Mouse (Mus musculus): ENCODE results near the gene Gm43191. TPM values are rescaled to one million over a fixed set of nuclear protein-coding genes. Genes with fewer than 3 reads are reported as not detected.
A peak's percentile ranks its signal among the peaks of the same experiment; 100 is the strongest.
"Not testable (repeated sequence)": the region's sequence is repeated elsewhere in the genome, so short reads cannot be mapped to it uniquely, and the experiment has no call there.

Gm43191 gene
- polyA plus RNA-seq, 1 experiment from 2014 or later = not detected

DNA sequence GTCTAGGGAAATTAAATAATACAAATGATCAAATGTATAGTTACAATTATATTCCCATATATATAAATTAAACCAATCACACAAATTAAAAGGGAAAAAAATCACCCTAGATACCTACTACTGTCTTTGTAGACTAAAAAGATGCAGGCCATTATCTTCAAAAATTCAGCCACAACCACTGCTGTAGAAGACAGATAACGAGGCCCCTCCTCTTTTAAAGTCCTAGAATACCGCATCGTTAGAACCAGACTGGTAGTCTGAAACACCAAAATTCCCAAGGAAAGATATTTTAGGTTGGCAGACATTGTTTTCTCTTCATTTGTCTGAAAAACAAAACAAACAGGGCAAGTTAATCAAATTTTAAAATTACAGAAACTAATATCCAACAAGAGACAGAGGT is 13.3 kb upstream of the Gm43191 start:
- H3K4me2 ChIP-seq (ENCODE audit: low read depth, low read length) = no peak overlapping the region
- no peaks in the 10 kb centered on the region for H3K9me3 ChIP-seq (ENCODE audit: control insufficient read depth, low read length)
- H3K4me1 ChIP-seq (ENCODE audit: control insufficient read depth, insufficient read depth, low read length) = no peaks in the 10 kb centered on the region
- H3K27ac ChIP-seq (ENCODE audit: low read length) = no peak overlapping the region
- no peaks in the 10 kb centered on the region for H3K36me3 ChIP-seq (ENCODE audit: control insufficient read depth, insufficient read depth, low read length)
- no peak for ATAC-seq
- no peak overlapping the region for H3K4me3 ChIP-seq (ENCODE audit: low read length)
- 91% methylated on average over 3 of the region's 3 CpGs for WGBS
- H3K9ac ChIP-seq (ENCODE audit: low read depth, low read length) = no peak overlapping the region
- no peaks in the 10 kb centered on the region for H3K27me3 ChIP-seq (replicated peaks; ENCODE audit: control insufficient read depth, insufficient read depth, low read length)

DNA sequence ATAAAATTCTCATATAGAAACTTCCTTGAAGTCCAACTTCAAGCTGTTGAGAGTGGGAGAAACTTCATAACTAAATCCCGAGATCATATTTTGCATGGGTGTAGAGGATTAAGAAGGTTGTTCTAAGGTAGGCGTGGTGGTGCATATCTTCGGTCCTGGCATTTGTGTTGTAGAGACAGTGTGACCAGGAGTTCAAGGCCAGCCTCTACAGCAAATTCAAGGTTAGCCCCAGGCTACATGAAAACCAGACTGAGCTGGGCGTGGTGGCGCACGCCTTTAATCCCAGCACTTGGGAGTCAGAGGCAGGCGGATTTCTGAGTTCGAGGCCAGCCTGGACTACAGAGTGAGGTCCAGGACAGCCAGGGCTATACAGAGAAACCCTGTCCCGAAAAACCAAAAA is 16.8 kb downstream of the Gm43191 start:
- not testable (repeated sequence) for H3K4me3 ChIP-seq (ENCODE audit: low read length); H3K4me2 ChIP-seq (ENCODE audit: low read depth, low read length); H3K9ac ChIP-seq (ENCODE audit: low read depth, low read length); H3K9me3 ChIP-seq (ENCODE audit: control insufficient read depth, low read length); H3K36me3 ChIP-seq (ENCODE audit: control insufficient read depth, insufficient read depth, low read length); H3K27me3 ChIP-seq (replicated peaks; ENCODE audit: control insufficient read depth, insufficient read depth, low read length); ATAC-seq; H3K27ac ChIP-seq (ENCODE audit: low read length)
- 89% methylated on average over 9 of the region's 9 CpGs for WGBS
- peaks cover 11% of the 10 kb centered on the region for H3K4me1 ChIP-seq (ENCODE audit: control insufficient read depth, insufficient read depth, low read length)

DNA sequence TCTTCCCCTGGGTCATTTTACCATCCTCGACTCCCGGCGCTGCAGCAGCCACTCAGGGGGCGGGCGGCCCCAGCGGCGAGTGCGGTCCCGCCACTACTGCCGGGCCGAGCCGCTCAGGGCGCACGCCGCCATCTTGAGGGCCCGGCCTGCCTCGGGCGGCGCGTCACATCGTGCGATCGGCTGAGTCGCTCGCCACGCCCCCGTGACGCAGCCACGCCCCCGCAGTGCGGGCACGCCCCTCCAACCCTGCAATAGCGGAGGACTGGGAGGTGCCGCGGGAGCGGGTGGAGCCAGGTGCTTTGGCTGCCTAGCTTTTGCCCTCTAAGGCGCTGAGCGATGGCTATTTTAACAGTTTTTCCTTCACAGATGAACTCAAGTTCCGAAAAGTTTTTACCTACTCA is 18.6 kb downstream of the Gm43191 start, which contains the start of gene Mfsd14a:
Gene Mfsd14a, minus strand, starts transcription at position 215 of the 401 bp plus-strand sequence.
- H3K4me1 ChIP-seq (ENCODE audit: control insufficient read depth, insufficient read depth, low read length) = peaks cover 19% of the 10 kb centered on the region
- no peaks in the 10 kb centered on the region for H3K9me3 ChIP-seq (ENCODE audit: control insufficient read depth, low read length)
- no peaks in the 10 kb centered on the region for H3K36me3 ChIP-seq (ENCODE audit: control insufficient read depth, insufficient read depth, low read length)
- peak within 1 kb of the TSS; percentile 94 for H3K27ac ChIP-seq (ENCODE audit: low read length)
- H3K27me3 ChIP-seq (replicated peaks; ENCODE audit: control insufficient read depth, insufficient read depth, low read length) = no peaks in the 10 kb centered on the region
- under 1% methylated on average over 38 of the region's 39 CpGs for WGBS
- H3K4me3 ChIP-seq (ENCODE audit: low read length) = peak within 1 kb of the TSS; percentile 97
- peak; percentile 99 for ATAC-seq
- H3K4me2 ChIP-seq (ENCODE audit: low read depth, low read length) = peak within 1 kb of the TSS; percentile 66
- peak within 1 kb of the TSS; percentile 97 for H3K9ac ChIP-seq (ENCODE audit: low read depth, low read length)

DNA sequence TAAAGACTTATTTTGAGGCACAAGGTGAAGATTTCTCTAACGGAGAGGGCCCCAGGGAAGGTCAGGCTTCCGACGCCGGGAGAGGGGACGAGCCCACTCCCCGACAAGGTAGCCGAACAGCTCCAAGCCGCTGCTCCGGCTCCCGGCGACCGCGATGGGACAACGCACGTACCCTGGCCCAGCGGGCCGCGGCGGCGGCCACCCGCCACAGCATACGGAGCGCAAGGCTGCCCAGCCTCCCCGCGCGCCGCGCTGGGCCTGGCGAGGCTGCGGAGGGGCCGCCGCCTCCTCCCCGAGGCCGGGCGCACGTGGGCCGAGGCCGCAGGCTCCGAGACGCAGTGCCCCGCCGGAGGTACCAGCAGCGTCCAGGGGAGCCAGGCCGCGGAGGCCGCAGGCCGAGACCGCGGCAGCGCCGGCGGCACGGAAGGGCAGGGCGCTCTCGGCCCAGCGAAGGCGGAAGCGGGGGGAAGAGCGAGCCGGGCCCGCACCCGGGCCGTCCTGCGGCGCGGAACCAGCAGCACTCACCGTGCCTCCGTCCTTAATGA is 19.1 kb downstream of the Gm43191 start:
- ATAC-seq = peak; percentile 91
- no peaks in the 10 kb centered on the region for H3K27me3 ChIP-seq (replicated peaks; ENCODE audit: control insufficient read depth, insufficient read depth, low read length)
- peak overlapping the region; percentile 59 for H3K4me2 ChIP-seq (ENCODE audit: low read depth, low read length)
- 0% methylated on average over 60 of the region's 68 CpGs for WGBS
- no peaks in the 10 kb centered on the region for H3K36me3 ChIP-seq (ENCODE audit: control insufficient read depth, insufficient read depth, low read length)
- H3K4me3 ChIP-seq (ENCODE audit: low read length) = peak overlapping the region; percentile 97
- H3K9ac ChIP-seq (ENCODE audit: low read depth, low read length) = peak overlapping the region; percentile 97
- H3K9me3 ChIP-seq (ENCODE audit: control insufficient read depth, low read length) = no peaks in the 10 kb centered on the region
- peak overlapping the region; percentile 94 for H3K27ac ChIP-seq (ENCODE audit: low read length)
- H3K4me1 ChIP-seq (ENCODE audit: control insufficient read depth, insufficient read depth, low read length) = peaks cover 19% of the 10 kb centered on the region

DNA sequence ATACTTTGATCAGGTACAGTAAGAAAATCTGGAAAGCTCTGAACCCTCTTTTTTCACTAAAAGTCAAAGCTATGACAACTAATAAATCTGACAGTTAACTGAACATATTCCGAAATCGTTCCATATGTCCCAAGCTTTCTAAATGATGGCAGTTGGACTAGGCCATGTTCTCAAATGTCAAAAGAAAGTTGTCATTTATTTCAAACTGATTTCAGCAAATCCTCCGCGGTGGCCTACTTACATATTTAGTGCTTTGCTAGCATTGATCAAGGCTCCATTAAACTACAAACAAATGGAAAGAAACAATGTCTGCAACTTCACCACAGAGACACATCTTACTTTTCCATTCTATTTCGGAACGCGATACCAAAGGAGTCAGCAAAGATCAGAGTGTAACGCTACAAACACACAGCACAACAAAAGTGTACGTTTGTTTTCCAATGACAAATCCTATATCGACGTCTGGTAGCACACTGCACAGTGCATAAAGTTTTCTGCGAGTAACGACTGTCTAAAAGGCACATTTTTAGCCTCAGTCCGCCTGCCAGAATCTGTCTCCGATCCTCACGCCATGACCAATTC is 19.7 kb downstream of the Gm43191 start:
- H3K27me3 ChIP-seq (replicated peaks; ENCODE audit: control insufficient read depth, insufficient read depth, low read length) = no peaks in the 10 kb centered on the region
- no peaks in the 10 kb centered on the region for H3K9me3 ChIP-seq (ENCODE audit: control insufficient read depth, low read length)
- H3K4me3 ChIP-seq (ENCODE audit: low read length) = peak overlapping the region; percentile 97
- no peak for ATAC-seq
- peak overlapping the region; percentile 97 for H3K9ac ChIP-seq (ENCODE audit: low read depth, low read length)
- H3K4me1 ChIP-seq (ENCODE audit: control insufficient read depth, insufficient read depth, low read length) = peaks cover 19% of the 10 kb centered on the region
- WGBS = 3% methylated on average over 16 of the region's 16 CpGs
- H3K4me2 ChIP-seq (ENCODE audit: low read depth, low read length) = peak overlapping the region; percentile 59
- H3K36me3 ChIP-seq (ENCODE audit: control insufficient read depth, insufficient read depth, low read length) = no peaks in the 10 kb centered on the region
- H3K27ac ChIP-seq (ENCODE audit: low read length) = peak overlapping the region; percentile 94

DNA sequence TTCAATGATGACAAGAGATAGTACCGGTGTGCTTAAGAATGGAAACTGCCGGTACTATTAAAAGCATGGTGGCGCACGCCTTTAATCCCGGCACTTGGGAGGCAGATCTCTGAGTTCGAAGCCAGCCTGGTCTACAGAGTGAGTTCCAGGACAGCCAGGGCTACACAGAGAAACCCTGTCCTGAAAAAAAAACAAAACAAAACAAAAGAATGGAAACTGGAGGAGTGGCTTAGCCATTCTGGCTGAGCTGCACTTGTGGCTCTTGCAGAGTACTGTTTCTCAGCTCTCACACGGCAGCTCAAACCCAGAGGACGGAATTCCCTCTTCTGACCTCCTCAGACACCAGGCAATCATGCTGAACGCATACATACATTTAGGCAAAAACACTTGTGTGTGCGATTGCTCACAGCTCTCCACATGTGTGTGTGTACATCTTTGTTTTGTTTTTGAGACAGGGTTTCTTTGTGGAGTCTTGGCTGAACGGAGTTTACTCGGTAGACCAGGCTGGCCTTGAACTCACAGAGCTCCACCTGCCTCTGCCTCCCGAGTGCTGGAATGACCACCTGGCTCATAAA is 21.1 kb downstream of the Gm43191 start:
- no peak for ATAC-seq
- no peak overlapping the region for H3K27ac ChIP-seq (ENCODE audit: low read length)
- H3K4me1 ChIP-seq (ENCODE audit: control insufficient read depth, insufficient read depth, low read length) = peaks cover 22% of the 10 kb centered on the region
- H3K4me2 ChIP-seq (ENCODE audit: low read depth, low read length) = no peak overlapping the region
- H3K4me3 ChIP-seq (ENCODE audit: low read length) = no peak overlapping the region
- no peaks in the 10 kb centered on the region for H3K9me3 ChIP-seq (ENCODE audit: control insufficient read depth, low read length)
- H3K36me3 ChIP-seq (ENCODE audit: control insufficient read depth, insufficient read depth, low read length) = no peaks in the 10 kb centered on the region
- H3K9ac ChIP-seq (ENCODE audit: low read depth, low read length) = no peak overlapping the region
- H3K27me3 ChIP-seq (replicated peaks; ENCODE audit: control insufficient read depth, insufficient read depth, low read length) = no peaks in the 10 kb centered on the region
- 83% methylated on average over 13 of the region's 13 CpGs for WGBS

DNA sequence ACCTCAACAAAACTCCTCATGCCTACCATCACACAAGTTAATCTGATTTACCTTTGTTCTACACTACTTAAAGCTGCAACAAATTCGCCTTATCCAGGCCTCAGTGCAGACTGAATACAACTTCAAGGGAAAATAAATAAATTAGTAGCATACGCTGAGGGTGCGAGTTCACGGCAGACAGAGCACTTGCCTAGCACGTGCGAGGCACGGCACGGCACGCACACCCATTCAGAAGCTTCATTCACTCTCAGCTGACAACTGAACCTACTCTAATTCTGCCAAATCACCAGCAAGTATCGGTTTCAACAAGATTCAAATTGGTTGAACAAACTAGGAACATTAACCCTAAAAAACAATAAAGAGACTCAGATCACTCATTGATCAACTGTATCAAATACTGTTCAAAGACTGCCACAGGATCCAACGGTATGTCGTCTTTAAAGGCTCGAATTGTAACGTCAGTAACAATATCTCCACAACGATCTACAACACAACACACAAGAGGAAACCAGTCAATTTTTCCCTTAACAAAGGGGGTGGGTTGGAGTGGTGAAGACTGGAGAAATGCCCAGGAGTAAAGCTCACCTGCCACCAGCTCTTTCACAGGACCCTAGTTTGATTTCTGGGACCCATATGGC is 22.0 kb downstream of the Gm43191 start:
- ATAC-seq = no peak
- Histone ChIP-seq H3K36me3 (ENCODE audit: control insufficient read depth, insufficient read depth, low read length) (no peaks in the 10 kb centered on the region), H3K9ac (ENCODE audit: low read depth, low read length) (no peak overlapping the region), H3K4me1 (ENCODE audit: control insufficient read depth, insufficient read depth, low read length) (peaks cover 22% of the 10 kb centered on the region), H3K9me3 (ENCODE audit: control insufficient read depth, low read length) (no peaks in the 10 kb centered on the region), H3K27me3 (replicated peaks; ENCODE audit: control insufficient read depth, insufficient read depth, low read length) (no peaks in the 10 kb centered on the region), H3K4me3 (ENCODE audit: low read length) (no peak overlapping the region), H3K27ac (ENCODE audit: low read length) (no peak overlapping the region), H3K4me2 (ENCODE audit: low read depth, low read length) (no peak overlapping the region)
- WGBS = 76% methylated on average over 15 of the region's 15 CpGs

DNA sequence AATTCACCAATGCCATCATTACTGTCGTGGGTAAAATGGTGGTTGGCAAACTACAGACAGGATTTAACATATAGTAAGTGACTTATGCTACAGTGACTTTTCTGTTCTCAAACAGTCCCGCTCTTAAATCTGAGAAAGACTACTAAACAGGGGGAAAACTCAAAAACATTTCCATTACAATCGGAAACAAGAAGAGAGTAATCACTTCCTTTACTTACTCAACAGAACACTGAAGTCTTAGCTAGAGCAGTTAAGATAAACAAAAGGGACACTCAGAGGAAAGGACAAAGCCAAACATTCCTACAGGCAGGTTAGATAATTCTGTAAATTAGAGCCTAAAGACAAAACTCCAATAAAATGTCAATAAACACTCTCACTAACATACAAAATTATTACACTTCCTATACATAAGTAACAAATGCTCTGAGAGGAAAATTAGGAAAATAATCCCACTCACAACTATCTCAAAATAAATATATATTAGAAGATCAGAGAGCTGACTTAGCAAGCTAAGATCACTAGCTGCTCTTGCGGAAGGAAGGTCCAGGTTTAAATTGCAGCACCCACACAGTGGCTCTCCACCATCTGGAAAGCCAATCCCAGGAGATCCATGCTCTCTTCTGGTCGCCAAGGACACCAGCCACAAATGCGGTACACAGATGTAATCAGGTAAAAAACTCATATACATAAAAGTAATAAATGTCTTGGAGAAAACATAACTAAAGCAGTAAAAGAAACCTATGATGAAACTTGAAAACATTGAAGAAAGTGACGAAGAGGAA is 24.7 kb downstream of the Gm43191 start:
- peaks cover 24% of the 10 kb centered on the region for H3K4me1 ChIP-seq (ENCODE audit: control insufficient read depth, insufficient read depth, low read length)
- no peak overlapping the region for H3K27ac ChIP-seq (ENCODE audit: low read length)
- ATAC-seq = no peak
- no peak overlapping the region for H3K4me3 ChIP-seq (ENCODE audit: low read length)
- H3K9me3 ChIP-seq (ENCODE audit: control insufficient read depth, low read length) = no peaks in the 10 kb centered on the region
- WGBS = 64% methylated on average over 7 of the region's 7 CpGs
- no peak overlapping the region for H3K9ac ChIP-seq (ENCODE audit: low read depth, low read length)
- no peaks in the 10 kb centered on the region for H3K36me3 ChIP-seq (ENCODE audit: control insufficient read depth, insufficient read depth, low read length)
- no peak overlapping the region for H3K4me2 ChIP-seq (ENCODE audit: low read depth, low read length)
- H3K27me3 ChIP-seq (replicated peaks; ENCODE audit: control insufficient read depth, insufficient read depth, low read length) = no peaks in the 10 kb centered on the region

DNA sequence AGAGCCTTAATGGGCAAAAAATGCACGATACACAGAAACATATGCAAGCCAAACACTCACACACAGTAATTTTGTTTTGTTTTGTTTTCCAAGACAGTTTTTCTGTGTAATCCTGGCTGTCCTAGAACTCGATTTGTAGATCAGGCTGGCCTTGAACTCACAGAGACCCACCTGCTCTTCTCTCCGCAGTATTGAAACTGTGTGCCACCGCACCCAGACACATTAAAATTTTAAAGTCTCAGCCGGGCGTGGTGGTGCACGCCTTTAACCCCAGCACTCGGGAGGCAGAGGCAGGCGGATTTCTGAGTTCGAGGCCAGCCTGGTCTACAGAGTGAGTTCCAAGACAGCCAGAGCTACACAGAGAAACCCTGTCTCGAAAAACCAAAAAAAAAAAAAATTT is 27.0 kb downstream of the Gm43191 start:
- H3K9ac ChIP-seq (ENCODE audit: low read depth, low read length); H3K9me3 ChIP-seq (ENCODE audit: control insufficient read depth, low read length); H3K27me3 ChIP-seq (replicated peaks; ENCODE audit: control insufficient read depth, insufficient read depth, low read length); ATAC-seq; H3K4me2 ChIP-seq (ENCODE audit: low read depth, low read length); H3K27ac ChIP-seq (ENCODE audit: low read length); H3K36me3 ChIP-seq (ENCODE audit: control insufficient read depth, insufficient read depth, low read length); H3K4me3 ChIP-seq (ENCODE audit: low read length): not testable (repeated sequence)
- peaks cover 16% of the 10 kb centered on the region; the same call in 1 of the 2 replicates for H3K4me1 ChIP-seq (ENCODE audit: control insufficient read depth, insufficient read depth, low read length)
- 93% methylated on average over 11 of the region's 11 CpGs for WGBS

Measured in intestine, embryonic 16.5 days (tissue).